Mouse (Mus musculus): ENCODE measurements around the gene Spint4.
"Not testable (repeated sequence)": the region's sequence is repeated elsewhere in the genome, so short reads cannot be mapped to it uniquely, and the experiment has no call there.

The Spint4 gene

DNA sequence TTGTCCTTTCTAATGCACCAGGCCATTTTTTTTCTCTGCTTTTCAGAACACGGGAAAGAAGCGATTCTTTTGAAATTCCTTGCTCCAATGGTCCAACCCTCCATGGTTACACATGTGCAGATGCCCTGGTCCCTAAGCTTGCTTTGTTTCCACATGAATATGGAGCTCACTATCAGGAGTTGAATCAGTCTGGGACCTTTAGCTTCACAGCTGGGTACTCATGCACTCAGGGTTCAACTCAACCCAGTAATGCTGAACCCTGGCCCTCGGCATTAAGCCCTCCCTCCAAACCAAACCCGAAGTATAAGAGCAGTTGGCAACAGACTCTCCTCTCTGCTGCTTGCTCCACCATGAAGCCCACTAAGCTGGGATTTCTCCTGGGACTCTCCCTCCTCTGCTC lies at the start of gene Spint4:
Gene Spint4 (plus strand): TSS at position 301 of the 400 bp plus-strand sequence.
- DNase-seq (ENCODE audit: low spot score in 2 of 2): no peak

DNA sequence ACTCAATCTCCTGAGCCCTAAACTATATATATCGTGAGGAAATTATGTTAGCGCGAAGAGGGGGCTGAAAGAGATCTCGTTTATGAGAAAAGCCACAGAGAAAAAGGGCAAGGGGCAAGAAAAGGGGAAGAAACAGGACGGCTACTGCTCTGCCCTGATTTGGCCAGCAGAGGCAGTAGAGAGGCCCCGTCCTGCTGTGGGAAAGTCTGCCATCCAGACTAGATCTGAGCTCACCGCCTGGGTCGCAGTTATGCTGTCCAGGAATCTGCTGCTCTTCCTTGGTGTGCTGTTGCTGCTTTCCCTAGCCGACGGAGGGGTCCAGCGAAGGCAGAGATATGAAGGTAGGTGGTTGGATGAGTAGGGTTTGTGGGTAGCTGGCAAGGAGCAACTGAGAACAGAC lies 42.4 kb upstream of the Spint4 start, which contains the start of gene Wfdc10:
Gene Wfdc10 (plus strand): TSS at position 189 of the 400 bp plus-strand sequence.
- DNase-seq (ENCODE audit: low spot score in 2 of 2): peak in 1 of 2 experiments; percentile 41

DNA sequence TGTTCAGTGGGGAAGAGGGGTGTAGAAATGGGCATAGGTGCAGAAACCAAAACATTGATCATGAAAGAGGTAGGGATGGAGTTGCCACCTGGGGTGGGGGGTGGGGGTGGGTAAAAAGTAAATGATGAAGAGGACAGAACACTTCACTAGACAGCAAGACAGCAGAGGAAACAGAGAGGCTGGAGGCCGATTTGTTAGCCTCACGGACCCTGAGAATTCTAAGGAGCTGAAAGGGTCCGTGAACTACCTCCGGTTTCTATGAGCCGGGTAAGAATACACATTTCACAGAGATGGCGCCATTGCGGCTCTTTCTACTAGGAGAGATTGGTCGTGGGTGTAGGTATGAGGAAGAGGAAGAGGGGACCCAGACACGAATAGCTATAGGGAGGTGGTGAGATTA lies 41.8 kb upstream of the Spint4 start, which contains the start of gene Wfdc9:
Gene Wfdc9 (minus strand): TSS at position 101 of the 400 bp plus-strand sequence.
- DNase-seq (ENCODE audit: low spot score in 2 of 2): no peak

DNA sequence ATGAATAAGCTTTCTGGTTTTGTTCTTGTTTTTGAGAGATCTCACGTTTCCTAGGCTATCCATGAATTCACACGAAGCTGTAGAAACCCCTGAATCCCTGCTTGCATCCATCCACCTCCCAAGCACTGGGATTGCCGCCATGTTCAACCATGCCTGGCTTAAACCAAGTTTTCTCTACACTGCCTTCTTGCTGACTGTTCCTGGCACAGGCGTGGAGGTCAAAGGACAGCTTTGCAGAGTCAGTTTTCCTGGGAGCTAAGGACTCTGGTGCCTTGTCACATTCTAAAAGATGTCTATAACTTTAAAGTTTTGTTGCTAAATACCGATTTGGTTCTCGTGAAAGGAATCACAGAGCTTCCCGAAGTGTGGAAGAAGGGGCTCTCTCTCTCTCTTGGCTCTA lies 33.5 kb upstream of the Spint4 start:
- no peak for DNase-seq (ENCODE audit: low spot score in 2 of 2)

DNA sequence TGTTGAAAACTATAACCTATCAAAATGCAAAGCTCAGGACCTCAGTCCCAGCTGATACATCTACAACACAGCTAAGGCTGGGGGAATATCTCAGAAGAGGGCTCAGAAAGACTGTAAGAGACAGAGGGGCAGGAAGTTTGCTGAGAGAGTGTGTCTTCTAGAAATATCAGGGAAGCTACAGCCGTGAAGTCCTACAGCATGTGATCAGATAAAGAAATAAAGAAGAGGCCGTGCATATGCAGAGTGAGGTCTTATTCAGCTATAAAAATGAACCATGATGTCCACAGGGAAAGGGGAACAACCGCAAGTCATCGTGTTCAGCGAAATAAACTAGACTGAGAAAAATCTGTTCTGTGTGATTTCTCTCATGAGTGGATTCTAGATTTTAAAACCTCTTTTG lies 28.0 kb upstream of the Spint4 start:
- DNase-seq (ENCODE audit: low spot score in 2 of 2): no peak

DNA sequence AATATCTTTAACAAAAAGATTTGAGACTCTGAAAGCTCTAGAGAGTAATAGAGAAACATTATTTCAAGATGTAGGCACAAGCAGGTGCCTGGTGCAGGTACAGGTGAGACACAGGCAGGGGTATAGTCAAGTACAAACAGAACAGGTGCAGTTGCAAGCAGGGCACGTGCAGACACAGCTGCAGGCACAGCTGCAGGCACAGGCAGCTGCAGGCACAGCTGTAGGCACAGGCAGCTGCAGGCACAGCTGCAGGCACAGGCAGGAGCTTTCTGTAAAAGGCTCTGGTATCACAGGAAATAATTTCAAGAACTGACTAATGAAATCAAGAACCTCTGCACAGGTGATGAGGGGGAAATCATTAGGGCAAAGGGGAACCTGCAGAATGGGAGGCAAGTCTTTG lies 27.4 kb upstream of the Spint4 start:
- DNase-seq (ENCODE audit: low spot score in 2 of 2): no peak

DNA sequence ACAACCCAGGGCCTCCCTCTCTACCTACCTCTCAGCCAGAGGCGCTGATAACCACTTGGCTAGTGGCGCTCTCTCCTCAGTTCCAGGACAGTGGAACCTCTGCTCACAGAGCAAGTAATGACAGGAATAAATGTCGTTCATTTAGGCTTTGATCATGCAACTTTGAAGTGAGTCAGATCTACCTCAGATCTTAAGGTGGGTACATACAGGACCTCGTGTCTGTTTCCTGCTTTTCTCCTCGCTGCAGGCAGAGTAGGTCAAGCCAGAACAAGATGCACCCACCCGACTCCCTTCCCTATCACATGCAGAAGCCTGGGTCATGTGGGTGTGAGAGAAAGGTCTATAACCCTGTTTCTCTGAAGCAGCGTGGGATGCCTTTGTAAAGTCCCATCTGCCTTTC lies 24.3 kb upstream of the Spint4 start, which contains the start of gene Wfdc11:
Gene Wfdc11 (minus strand): TSS at position 101 of the 400 bp plus-strand sequence.
- no peak for DNase-seq (ENCODE audit: low spot score in 2 of 2)

DNA sequence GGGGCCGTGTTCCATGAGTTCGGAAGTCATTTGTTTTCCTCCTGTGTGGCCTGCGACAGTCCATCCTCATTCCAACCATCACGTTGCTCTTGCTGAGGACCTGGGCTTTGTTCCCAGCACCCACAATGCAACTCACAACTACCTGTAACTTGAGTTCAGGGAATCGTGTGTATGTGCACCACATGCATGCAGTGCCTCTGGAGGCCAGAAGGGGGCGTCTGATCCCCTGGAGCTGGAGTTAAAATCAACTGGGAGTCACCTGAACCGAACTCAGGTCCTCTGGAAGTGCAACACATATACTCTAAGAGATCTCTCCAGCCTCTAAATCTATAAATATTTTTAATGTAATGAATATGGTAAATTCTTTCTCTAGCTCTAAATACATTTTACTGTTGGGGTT lies 22.2 kb upstream of the Spint4 start:
- DNase-seq (ENCODE audit: low spot score in 2 of 2): no peak

DNA sequence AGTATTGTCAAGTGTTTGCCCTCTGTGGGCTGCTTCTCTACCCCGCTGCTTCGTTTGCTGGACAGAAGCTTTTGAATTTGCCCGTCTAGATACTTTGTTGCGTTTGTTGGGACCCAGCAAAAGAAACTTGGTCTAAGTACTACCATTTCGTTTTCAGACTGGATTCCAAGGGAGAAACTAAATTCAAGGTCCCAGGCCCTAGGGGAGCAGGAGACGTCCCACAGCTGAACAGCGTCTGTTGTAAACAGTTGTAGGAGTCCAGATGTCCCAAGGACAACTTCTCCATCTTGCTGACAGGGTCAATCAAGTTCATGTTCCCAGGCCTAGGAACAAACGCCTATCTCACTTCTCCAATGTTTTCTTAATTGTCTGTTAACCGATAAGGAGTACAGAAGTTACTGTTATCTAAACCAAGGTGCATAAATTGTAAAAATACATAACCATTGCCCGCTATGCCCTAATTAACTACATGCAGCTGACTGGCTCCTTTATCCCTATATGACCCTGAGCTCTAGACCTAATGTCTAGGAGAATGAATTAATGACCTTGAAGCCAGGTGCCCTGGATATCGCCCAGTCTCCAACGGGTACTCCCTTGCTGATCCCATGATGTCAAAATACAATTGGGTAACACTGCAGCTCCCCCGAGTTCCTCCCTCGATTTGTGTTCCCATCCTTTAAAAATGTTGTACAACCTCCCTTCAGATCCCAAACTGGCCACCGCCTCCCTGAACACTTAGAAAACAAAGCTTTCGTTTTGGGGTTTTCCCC lies 21.2 kb upstream of the Spint4 start:
- no peak for DNase-seq (ENCODE audit: low spot score in 2 of 2)

DNA sequence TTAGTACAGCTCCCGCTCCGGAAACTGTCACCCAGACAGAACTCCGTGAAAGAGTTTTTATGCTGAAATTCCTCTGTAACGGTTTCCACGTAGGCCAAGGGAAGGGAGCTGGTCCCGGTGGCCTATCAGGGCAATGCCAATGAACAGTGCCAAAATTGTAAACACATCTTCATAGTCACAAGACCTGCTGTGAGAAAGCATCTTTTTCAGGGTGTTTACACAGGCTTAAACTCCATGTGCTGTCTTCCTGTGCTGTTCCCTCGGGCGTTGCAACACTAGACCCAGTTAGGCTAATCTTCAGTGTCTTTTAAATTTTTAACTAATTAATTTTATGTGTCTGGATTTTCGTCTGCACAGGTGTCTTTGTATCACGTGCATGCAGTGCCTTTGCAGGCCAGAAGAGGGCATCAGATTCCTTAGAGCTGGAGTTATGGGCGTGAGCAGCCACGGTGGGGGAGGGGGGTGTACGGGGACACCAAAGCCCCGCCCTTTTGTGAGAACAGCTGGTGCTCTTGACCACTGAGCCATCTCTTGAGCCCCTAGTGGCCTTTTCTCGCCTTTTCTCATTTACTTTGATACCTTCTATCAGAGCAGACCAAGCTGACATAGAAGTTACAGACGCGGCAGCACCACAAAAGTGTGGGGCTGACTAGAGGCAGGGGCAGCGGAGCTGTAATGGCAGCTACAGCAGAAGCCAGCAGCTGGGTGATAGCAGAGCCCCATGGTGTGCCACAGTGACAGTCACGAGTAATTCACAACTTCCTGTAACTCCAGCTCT lies 19.3 kb upstream of the Spint4 start:
- DNase-seq (ENCODE audit: low spot score in 2 of 2): peak; percentile 73 to 79

DNA sequence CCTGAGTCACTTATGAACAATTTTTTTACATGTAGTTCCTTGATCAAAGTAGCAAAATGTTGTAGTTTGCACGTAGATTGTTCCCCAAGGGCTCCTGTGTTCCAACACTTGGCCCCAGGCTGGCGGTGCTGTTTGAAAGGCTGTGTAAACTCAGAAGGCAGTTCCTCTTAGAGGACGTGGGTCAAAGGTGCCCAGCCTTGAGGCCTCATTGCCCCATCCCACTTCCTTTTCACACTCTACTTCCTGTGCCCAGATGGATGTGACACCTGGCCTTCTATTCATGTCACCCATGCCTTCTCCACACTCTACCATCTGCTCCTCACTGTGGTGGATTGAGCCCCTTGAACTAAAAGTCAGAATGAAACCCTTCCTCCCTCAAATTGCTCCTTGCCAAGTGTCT lies 18.4 kb upstream of the Spint4 start:
- no peak for DNase-seq (ENCODE audit: low spot score in 2 of 2)

DNA sequence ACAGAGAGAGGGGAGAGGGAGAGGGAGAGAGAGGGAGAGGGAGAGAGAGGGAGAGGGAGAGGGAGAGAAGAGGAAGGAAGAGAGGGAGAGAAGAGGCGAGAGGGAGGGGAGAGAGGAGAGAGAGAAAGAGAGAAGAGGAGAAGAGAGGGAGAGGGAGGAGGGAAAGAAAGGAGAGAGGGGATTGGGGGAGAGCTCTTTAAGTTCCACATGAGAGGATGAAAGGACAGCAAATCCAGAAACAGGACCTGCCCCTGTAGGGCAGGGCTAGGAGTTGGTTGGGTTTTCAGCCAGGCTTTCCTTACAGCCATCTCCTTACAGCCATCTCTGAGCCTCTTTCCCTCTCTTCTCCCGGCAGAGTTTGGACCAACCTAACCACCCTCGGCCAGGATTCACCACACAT lies 13.5 kb upstream of the Spint4 start, which contains the start of gene Wfdc13:
Gene Wfdc13 (plus strand): TSS at position 301 of the 400 bp plus-strand sequence.
- DNase-seq (ENCODE audit: low spot score in 2 of 2): no peak

DNA sequence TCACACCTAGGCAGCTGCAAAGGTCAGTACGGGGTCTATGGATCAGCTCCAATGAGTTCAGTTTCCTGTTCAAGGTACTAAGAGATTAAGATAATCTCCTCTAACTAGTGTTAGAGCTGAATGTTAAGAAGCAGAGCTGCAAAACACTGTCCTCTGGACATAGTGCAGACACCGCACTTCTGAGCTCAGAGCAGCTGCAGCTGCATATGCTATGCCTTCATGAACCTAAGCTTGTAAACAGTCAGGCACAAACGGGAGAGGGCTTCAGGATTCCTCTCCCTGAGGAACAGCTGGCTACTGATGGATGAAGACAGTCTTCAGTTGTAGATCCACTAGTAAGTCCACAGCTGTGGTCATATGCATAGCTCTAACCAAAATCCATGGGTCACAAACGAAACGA lies 2.7 kb downstream of the Spint4 start:
- DNase-seq (ENCODE audit: low spot score in 2 of 2): no peak

DNA sequence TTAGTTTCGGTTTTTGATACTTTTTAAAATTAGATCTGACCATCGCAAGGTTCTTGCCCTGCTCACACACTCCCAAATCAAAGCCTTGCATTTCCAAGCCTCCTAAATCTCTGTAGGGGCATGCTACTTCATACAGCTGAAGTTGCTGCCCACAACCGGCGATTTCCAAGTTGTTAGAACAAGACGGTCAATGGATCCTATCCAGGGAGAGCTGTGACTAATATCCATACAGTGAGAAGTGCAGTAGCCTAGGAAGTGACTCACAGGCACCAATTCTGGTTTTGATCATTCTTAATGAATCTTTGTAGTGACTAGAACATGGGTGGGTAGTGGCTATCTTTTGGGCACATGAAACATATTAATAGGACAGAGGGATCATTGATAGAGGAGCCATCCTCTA lies 3.5 kb downstream of the Spint4 start:
- DNase-seq (ENCODE audit: low spot score in 2 of 2): no peak

DNA sequence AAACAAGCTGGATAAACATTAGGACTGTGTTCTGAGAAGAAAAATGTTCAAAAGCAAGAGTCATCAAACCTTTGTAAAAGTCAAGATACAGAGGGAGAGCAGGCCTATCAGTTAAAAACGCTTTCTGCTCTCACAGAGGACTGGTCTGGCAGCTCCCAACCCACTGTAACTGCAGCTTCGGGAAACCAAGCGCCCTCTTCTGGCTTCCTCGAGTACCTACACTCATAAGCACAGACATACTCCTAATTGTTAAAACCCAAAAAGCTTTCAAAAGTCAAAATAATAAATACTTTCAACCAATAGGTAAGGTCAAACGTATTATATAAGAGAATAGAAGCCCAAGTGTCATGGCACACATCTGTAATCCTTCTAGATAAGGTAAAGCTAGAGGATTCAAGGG lies 5.9 kb downstream of the Spint4 start:
- no peak for DNase-seq (ENCODE audit: low spot score in 2 of 2)

DNA sequence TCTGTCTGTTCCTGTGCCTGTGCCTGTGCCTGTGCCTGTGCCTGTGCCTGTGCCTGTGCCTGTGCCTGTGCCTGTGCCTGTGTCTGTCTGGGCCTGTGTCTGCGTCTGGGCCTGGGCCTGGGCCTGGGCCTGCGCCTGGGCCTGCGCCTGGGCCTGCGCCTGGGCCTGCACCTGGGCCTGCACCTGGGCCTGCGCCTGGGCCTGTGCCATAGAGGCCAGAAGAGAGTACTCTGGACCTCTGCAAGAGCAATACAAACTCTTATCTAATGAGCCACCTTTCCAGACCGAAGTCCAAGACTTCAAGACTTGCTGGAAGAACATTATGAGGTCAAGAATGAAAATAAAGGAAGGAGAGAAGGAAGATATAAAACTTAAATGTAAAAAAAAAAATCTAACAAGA lies 7.0 kb downstream of the Spint4 start:
- no peak for DNase-seq (ENCODE audit: low spot score in 2 of 2)

DNA sequence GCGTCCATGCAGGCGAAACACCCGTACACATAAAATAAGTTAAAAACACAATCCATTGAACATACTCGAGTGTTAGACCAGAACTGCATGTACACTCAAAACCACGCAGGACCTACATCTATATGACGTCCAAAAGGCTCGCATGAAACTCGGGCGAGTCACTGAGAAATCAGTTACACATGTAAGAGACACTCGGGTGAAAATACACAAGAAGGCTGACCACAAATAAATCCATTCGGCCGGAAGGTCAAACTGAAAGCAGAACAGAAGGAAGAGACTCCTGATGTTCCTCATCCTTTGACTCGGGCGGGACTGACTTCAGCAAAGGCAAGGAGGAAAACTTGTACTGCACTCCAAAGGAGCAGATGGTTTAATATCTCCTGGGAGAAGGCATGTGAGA lies 7.7 kb downstream of the Spint4 start:
- DNase-seq (ENCODE audit: low spot score in 2 of 2): no peak

DNA sequence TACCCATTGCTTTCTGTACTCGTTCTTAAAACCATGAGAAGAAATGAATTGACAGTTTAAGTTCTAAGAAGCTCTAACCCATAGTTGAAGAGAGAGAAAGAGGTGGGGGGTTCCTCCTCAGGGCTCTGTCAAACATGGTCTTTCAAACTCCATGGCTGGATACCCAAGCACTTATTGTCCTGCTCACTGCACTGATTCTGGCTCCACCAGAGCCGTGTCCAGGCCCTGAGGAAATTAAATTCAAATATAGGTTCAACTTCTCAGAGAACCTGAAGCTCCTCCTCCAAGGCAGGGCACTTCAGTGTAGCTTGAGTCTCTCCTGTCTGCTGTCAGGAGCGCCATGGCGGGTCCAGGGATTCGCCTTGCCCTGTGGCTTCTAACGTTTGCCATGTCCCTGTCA lies 16.7 kb downstream of the Spint4 start, which contains the start of gene Spint5:
Gene Spint5 (plus strand): TSS at position 301 of the 400 bp plus-strand sequence.
- no peak for DNase-seq (ENCODE audit: low spot score in 2 of 2)

DNA sequence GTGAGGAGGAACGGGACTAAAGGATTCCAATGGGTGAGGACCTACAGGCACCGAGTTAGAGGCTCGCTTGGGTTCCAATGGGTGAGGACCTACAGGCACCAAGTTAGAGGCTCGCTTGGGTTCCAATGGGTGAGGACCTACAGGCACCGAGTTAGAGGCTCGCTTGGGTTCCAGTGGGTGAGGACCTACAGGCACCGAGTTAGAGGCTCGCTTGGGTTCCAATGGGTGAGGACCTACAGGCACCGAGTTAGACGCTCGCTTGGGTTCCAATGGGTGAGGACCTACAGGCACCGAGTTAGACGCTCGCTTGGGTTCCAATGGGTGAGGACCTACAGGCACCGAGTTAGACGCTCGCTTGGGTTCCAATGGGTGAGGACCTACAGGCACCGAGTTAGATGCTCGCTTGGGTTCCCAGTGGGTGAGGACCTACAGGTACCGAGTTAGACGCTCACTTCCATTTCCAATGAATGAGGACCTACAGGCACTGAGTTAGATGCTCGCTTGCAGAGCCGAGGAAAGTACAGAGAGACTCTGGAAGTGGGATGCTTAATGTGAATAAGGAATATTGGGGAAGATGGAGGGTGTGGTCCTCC lies 18.0 kb downstream of the Spint4 start:
- not testable (repeated sequence) for DNase-seq (ENCODE audit: low spot score in 2 of 2)

DNA sequence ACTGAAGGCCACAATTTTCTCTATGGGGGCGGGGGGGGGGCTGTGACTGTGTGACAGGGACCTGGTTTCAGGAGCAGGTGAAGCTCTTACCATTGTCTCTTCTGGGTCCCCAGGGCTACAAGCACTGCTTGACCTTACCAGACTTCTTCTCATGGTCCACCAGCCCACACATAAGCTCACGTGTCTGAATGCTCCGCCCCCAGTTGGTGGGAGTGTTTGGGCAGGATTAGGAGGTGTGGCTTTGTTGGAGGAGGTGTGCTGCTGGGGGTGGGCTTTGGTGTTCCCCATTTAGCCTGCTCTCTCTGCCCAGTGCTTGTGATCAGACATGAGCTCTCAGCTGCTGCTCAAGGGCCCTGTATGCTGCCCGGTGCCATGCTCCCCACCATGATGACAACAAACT lies 25.0 kb downstream of the Spint4 start:
- no peak for DNase-seq (ENCODE audit: low spot score in 2 of 2)

DNA sequence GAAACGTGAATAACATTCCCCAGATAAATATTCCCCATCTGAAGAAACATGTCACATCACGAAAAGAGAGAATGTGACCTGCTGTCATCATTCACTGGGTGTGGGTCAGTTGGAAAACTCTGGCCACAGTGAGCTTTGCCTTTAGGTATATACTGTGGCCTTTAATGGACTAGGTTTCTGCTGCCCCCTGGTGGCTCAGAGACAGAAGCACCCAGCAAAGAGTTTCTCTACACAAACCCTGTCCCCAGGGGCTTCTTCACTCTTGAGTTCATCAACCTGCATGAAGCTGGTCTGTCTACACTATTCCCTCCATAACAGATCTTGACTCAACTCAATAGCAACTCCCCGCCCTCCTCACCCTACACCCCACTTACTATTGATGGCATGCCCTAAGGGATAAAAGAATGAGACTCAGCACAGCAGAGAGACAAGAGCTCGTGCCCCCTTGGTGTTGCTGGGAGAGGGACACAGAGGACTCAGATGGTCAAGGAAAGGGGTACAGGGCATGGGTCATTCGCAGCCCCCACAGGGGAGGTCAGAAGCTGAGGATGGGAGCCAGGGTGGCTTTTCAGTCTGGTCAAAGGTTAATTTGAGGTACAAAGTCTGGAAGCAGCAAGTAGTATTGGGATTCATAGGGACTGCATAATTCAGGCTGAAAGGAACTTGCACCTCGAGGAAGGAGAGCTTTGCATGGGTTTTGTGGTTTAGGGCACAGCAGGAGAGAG lies 27.8 kb downstream of the Spint4 start:
- DNase-seq (ENCODE audit: low spot score in 2 of 2): peak; percentile 64 to 74

DNA sequence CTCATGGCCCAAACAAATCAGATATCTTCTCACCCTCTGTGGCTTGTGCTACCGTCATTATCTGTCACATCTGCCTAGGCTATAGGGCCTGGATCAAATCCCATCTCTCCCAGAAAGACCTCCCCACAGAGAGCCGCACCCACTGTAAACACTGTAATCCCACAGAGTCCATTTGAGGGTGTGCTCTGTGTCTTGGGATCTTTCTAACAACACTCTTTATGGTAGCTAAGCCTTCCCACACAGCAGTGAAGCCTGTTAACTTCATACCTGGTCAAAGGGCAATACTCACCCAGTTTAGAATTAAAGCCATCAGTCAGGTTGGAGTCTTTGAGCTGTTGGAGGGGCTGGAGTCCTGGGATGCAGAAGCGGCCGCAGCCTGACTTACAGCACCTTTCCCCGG lies 33.4 kb downstream of the Spint4 start:
- no peak for DNase-seq (ENCODE audit: low spot score in 2 of 2)
